Mouse (Mus musculus): ENCODE results near the gene Atp11a. TPM values are rescaled to one million over a fixed set of nuclear protein-coding genes. Genes with fewer than 3 reads are reported as not detected.

Gene Atp11a
- polyA plus RNA-seq, 1 experiment from 2014 or later = 1.0 TPM

GRCm38 (mm10) chr8:12787427-12787826 lies 30.6 kb downstream of the Atp11a start:
- Histone ChIP-seq H3K27me3 (0 out of 2 replicates have a peak, but pooled peaks cover 8% of the 10 kb centered on the region), H3K36me3 (no peaks in the 10 kb centered on the region), H3K9ac (no peak overlapping the region), H3K9me3 (replicated peaks) (no peaks in the 10 kb centered on the region), H3K4me3 (replicated peaks) (no peak overlapping the region), H3K4me1 (replicated peaks) (0 out of 2 replicates have a peak, but pooled peaks cover 3% of the 10 kb centered on the region), H3K4me2 (no peak overlapping the region), H3K27ac (no peak overlapping the region)
- 43% methylated on average over 8 of the region's 8 CpGs for WGBS (ENCODE audit: insufficient replicate concordance)
- no peak for DNase-seq
- ATAC-seq (ENCODE audit: low read depth) = no peak

GRCm38 (mm10) chr8:12788695-12789094 lies 31.9 kb downstream of the Atp11a start:
- Histone ChIP-seq H3K36me3 (no peaks in the 10 kb centered on the region), H3K9me3 (replicated peaks) (no peaks in the 10 kb centered on the region), H3K27ac (no peak overlapping the region), H3K4me2 (no peak overlapping the region), H3K27me3 (0 out of 2 replicates have a peak, but pooled peaks cover 15% of the 10 kb centered on the region), H3K9ac (no peak overlapping the region), H3K4me1 (replicated peaks) (0 out of 2 replicates have a peak, but pooled peaks cover 3% of the 10 kb centered on the region), H3K4me3 (replicated peaks) (no peak overlapping the region)
- WGBS (ENCODE audit: insufficient replicate concordance) = 71% methylated on average over 9 of the region's 9 CpGs
- ATAC-seq (ENCODE audit: low read depth) (no peak), DNase-seq (no peak)

GRCm38 (mm10) chr8:12795011-12795671 lies 38.3 kb downstream of the Atp11a start:
- WGBS (ENCODE audit: insufficient replicate concordance) = 71% methylated on average over 5 of the region's 5 CpGs
- Histone ChIP-seq H3K4me3 (replicated peaks) (no peak overlapping the region), H3K4me1 (replicated peaks) (peaks cover under 1% of the 10 kb centered on the region; the same call in 1 of the 2 replicates), H3K27me3 (0 out of 2 replicates have a peak, but pooled peaks cover 11% of the 10 kb centered on the region), H3K9ac (no peak overlapping the region), H3K9me3 (replicated peaks) (no peaks in the 10 kb centered on the region), H3K36me3 (no peaks in the 10 kb centered on the region), H3K27ac (no peak overlapping the region), H3K4me2 (no peak overlapping the region)
- ATAC-seq (ENCODE audit: low read depth) (no peak), DNase-seq (no peak)

GRCm38 (mm10) chr8:12799099-12799498 lies 42.3 kb downstream of the Atp11a start:
- Histone ChIP-seq H3K9me3 (replicated peaks) (no peaks in the 10 kb centered on the region), H3K9ac (no peak overlapping the region), H3K27ac (no peak overlapping the region), H3K27me3 (peaks cover 3% of the 10 kb centered on the region; the same call in 1 of the 2 replicates), H3K4me1 (replicated peaks) (peaks cover 4% of the 10 kb centered on the region; the same call in 1 of the 2 replicates), H3K4me2 (no peak overlapping the region), H3K4me3 (replicated peaks) (no peak overlapping the region), H3K36me3 (no peaks in the 10 kb centered on the region)
- WGBS (ENCODE audit: insufficient replicate concordance) = 64% methylated on average over 6 of the region's 6 CpGs
- DNase-seq (no peak), ATAC-seq (ENCODE audit: low read depth) (0 out of 2 replicates have a peak, but pooled peaks have one; percentile 15)

GRCm38 (mm10) chr8:12799832-12800231 lies 43.0 kb downstream of the Atp11a start:
- Histone ChIP-seq H3K9ac (no peak overlapping the region), H3K36me3 (no peaks in the 10 kb centered on the region), H3K27me3 (peaks cover 3% of the 10 kb centered on the region; the same call in 1 of the 2 replicates), H3K9me3 (replicated peaks) (no peaks in the 10 kb centered on the region), H3K27ac (no peak overlapping the region), H3K4me3 (replicated peaks) (no peak overlapping the region), H3K4me1 (replicated peaks) (peaks cover 4% of the 10 kb centered on the region; the same call in 1 of the 2 replicates), H3K4me2 (no peak overlapping the region)
- 56% methylated on average over 6 of the region's 6 CpGs for WGBS (ENCODE audit: insufficient replicate concordance)
- ATAC-seq (ENCODE audit: low read depth) = no peak
- no peak for DNase-seq

- H3K27me3 ChIP-seq = peaks cover 3% of the 10 kb centered on the region; the same call in 1 of the 2 replicates
- ATAC-seq (ENCODE audit: low read depth) = no peak
- no peaks in the 10 kb centered on the region for H3K36me3 ChIP-seq
- no peak for DNase-seq
- no peaks in the 10 kb centered on the region for H3K9me3 ChIP-seq (replicated peaks)
- H3K27ac ChIP-seq = no peak overlapping the region
- H3K9ac ChIP-seq = no peak overlapping the region
- peaks cover 4% of the 10 kb centered on the region; the same call in 1 of the 2 replicates for H3K4me1 ChIP-seq (replicated peaks)
- H3K4me2 ChIP-seq = no peak overlapping the region
- WGBS (ENCODE audit: insufficient replicate concordance) = 59% methylated on average over 2 of the region's 2 CpGs
- no peak overlapping the region for H3K4me3 ChIP-seq (replicated peaks)
These were observed 43.4 kb downstream of the Atp11a start for GRCm38 (mm10) chr8:12800246-12800645.

- H3K9me3 ChIP-seq (replicated peaks) = no peaks in the 10 kb centered on the region
- H3K36me3 ChIP-seq = no peaks in the 10 kb centered on the region
- H3K4me2 ChIP-seq = no peak overlapping the region
- peaks cover 4% of the 10 kb centered on the region; the same call in 1 of the 2 replicates for H3K4me1 ChIP-seq (replicated peaks)
- no peak overlapping the region for H3K27ac ChIP-seq
- no peak overlapping the region for H3K9ac ChIP-seq
- no peak overlapping the region for H3K4me3 ChIP-seq (replicated peaks)
- ATAC-seq (ENCODE audit: low read depth) (no peak), DNase-seq (no peak)
- WGBS (ENCODE audit: insufficient replicate concordance) = 67% methylated on average over 10 of the region's 10 CpGs
- peaks cover 3% of the 10 kb centered on the region; the same call in 1 of the 2 replicates for H3K27me3 ChIP-seq
These were observed 44.8 kb downstream of the Atp11a start for GRCm38 (mm10) chr8:12801586-12801985.

- Histone ChIP-seq H3K27me3 (peaks cover 3% of the 10 kb centered on the region; the same call in 1 of the 2 replicates), H3K4me2 (no peak overlapping the region), H3K36me3 (no peaks in the 10 kb centered on the region), H3K4me1 (replicated peaks) (peaks cover 4% of the 10 kb centered on the region; the same call in 1 of the 2 replicates), H3K27ac (no peak overlapping the region), H3K9ac (no peak overlapping the region), H3K9me3 (replicated peaks) (no peaks in the 10 kb centered on the region), H3K4me3 (replicated peaks) (no peak overlapping the region)
- DNase-seq = no peak
- 72% methylated on average over 10 of the region's 10 CpGs for WGBS (ENCODE audit: insufficient replicate concordance)
- ATAC-seq (ENCODE audit: low read depth) = no peak
These were observed 46.3 kb downstream of the Atp11a start for GRCm38 (mm10) chr8:12803121-12803520.

- H3K4me2 ChIP-seq = no peak overlapping the region
- H3K27me3 ChIP-seq = peaks cover 11% of the 10 kb centered on the region; the same call in 1 of the 2 replicates
- no peak overlapping the region for H3K9ac ChIP-seq
- peaks cover 4% of the 10 kb centered on the region; the same call in 1 of the 2 replicates for H3K4me1 ChIP-seq (replicated peaks)
- H3K9me3 ChIP-seq (replicated peaks) = no peaks in the 10 kb centered on the region
- 63% methylated on average over 5 of the region's 5 CpGs for WGBS (ENCODE audit: insufficient replicate concordance)
- no peak overlapping the region for H3K4me3 ChIP-seq (replicated peaks)
- ATAC-seq (ENCODE audit: low read depth) = no peak
- no peaks in the 10 kb centered on the region for H3K36me3 ChIP-seq
- no peak overlapping the region for H3K27ac ChIP-seq
- no peak for DNase-seq
These were observed 48.1 kb downstream of the Atp11a start for GRCm38 (mm10) chr8:12804909-12805308.

- H3K27me3 ChIP-seq = peaks cover 14% of the 10 kb centered on the region; the same call in 1 of the 2 replicates
- H3K4me3 ChIP-seq (replicated peaks) = no peak overlapping the region
- H3K36me3 ChIP-seq = no peaks in the 10 kb centered on the region
- WGBS (ENCODE audit: insufficient replicate concordance) = 53% methylated on average over 4 of the region's 4 CpGs
- ATAC-seq (ENCODE audit: low read depth) (no peak), DNase-seq (no peak)
- no peak overlapping the region for H3K4me2 ChIP-seq
- no peaks in the 10 kb centered on the region for H3K4me1 ChIP-seq (replicated peaks)
- H3K9me3 ChIP-seq (replicated peaks) = no peaks in the 10 kb centered on the region
- H3K27ac ChIP-seq = no peak overlapping the region
- H3K9ac ChIP-seq = no peak overlapping the region
These were observed 48.8 kb downstream of the Atp11a start for GRCm38 (mm10) chr8:12805569-12805968.

- no peaks in the 10 kb centered on the region for H3K36me3 ChIP-seq
- DNase-seq = no peak
- H3K4me2 ChIP-seq = no peak overlapping the region
- H3K9me3 ChIP-seq (replicated peaks) = no peaks in the 10 kb centered on the region
- no peak overlapping the region for H3K9ac ChIP-seq
- no peaks in the 10 kb centered on the region for H3K4me1 ChIP-seq (replicated peaks)
- no peak for ATAC-seq (ENCODE audit: low read depth)
- no peak overlapping the region for H3K4me3 ChIP-seq (replicated peaks)
- WGBS (ENCODE audit: insufficient replicate concordance) = 67% methylated on average over 2 of the region's 2 CpGs
- no peak overlapping the region for H3K27ac ChIP-seq
- peaks cover 22% of the 10 kb centered on the region; the same call in 1 of the 2 replicates for H3K27me3 ChIP-seq
These were observed 51.2 kb downstream of the Atp11a start for GRCm38 (mm10) chr8:12808018-12808417.

Data from liver, embryonic 13.5 days (tissue).